Mouse (Mus musculus) olfactory bulb, adult 2 months (tissue): ENCODE measurements at regions not wholly inside any gene's neighbourhood (a gene's known extent, or its start where the extent isn't known, plus 50 kb on each side); places are given as distances from the start of the nearest gene placed in this dataset.

Experiments
- CTCF ChIP-seq: fragments of 200-500 bp; IDR thresholded peaks from 2 replicates; pipeline ENCODE4 v1.5.1; 2012; ENCODE audit warnings: low read depth, mild to moderate bottlenecking, low read length, moderate library complexity; ENCODE audit not compliant: insufficient read depth
- POLR2A ChIP-seq: fragments of 200-500 bp; IDR thresholded peaks from 2 replicates; pipeline ENCODE4 v1.6.1; 2012; ENCODE audit warnings: mild to moderate bottlenecking, low read depth, low read length, moderate library complexity; ENCODE audit not compliant: insufficient read depth

GRCm38 (mm10) chr5:148620895-148621786, 68.6 kb upstream of the Ubl3 start:
- TF ChIP-seq POLR2A = no peak
- TF ChIP-seq CTCF = no peak
